Mouse (Mus musculus): ENCODE measurements around the gene Nup93.

Nup93 gene

DNA sequence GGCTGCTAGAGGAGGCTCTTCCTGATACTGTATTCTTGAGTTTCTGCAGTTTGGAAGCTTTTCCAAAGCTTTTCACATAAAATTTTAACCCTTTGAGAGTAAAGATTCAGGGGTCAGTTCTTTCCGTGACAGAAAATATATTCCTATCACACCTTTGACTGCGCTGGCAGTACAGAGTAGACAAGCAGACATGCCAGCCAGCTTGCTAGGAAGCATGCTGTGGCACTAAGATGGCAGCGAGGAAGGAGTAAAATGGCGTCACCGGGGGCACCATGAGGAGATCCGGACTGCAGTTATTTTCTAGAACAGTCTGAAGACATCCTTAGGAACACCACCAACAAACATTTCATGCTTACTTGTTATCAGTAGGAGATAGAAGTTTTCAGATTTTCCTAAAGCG is 55.9 kb downstream of the Nup93 start:
- Histone ChIP-seq H3K36me3 (ENCODE audit: control insufficient read depth, insufficient read depth, low read length, poor library complexity, severe bottlenecking) (no peaks in the 10 kb centered on the region), H3K27me3 (ENCODE audit: control insufficient read depth, insufficient read depth, low read length, poor library complexity, severe bottlenecking) (no peaks in the 10 kb centered on the region)
- DNase-seq (ENCODE audit: low read depth, low spot score): no peak

DNA sequence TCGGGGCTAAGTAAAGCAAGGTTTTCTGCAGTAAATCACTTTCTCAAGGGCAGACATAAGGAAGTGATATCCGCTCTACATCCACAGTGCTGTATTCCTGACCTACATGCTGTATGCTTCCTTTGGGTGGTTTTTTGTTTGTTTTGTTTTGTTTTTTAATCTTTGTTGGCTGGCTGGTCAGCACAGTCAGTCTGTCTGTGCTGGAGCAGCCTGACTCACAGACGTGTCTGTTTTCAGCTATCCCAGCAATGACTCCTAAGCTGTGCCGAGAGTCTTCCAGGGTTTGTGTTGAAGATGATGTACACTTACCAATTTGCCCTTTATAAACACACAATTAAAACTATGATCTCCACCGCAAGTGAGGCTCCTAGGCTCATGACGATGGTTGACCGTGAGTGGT is 56.7 kb downstream of the Nup93 start:
- H3K36me3 ChIP-seq (ENCODE audit: control insufficient read depth, insufficient read depth, low read length, poor library complexity, severe bottlenecking): no peaks in the 10 kb centered on the region
- no peaks in the 10 kb centered on the region for H3K27me3 ChIP-seq (ENCODE audit: control insufficient read depth, insufficient read depth, low read length, poor library complexity, severe bottlenecking)
- no peak for DNase-seq (ENCODE audit: low read depth, low spot score)

DNA sequence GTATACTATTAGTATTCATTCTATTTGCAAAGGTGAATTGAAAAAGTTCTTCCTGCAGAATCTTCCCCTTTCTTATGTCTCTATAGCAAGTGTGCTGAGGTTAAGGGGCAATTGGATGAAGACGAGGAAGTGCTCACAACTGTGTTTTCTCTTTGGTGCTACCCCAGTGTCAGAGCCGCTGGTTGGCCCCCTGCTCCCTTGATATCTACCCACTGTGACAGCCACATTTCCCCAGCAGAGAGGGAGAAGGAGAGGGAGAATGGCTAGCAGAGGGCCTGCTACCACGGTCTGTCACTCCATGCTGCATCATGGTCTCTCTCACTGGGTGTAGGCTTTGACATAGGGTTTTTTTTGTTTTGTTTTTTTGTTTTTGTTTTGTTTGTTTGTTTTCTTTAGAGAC is 58.2 kb downstream of the Nup93 start:
- no peaks in the 10 kb centered on the region for H3K27me3 ChIP-seq (ENCODE audit: control insufficient read depth, insufficient read depth, low read length, poor library complexity, severe bottlenecking)
- H3K36me3 ChIP-seq (ENCODE audit: control insufficient read depth, insufficient read depth, low read length, poor library complexity, severe bottlenecking): no peaks in the 10 kb centered on the region
- DNase-seq (ENCODE audit: low read depth, low spot score): no peak

GRCm38 (mm10) chr8:94273289-94273850 is 59.0 kb downstream of the Nup93 start:
- DNase-seq (ENCODE audit: low read depth, low spot score): no peak
- H3K27me3 ChIP-seq (ENCODE audit: control insufficient read depth, insufficient read depth, low read length, poor library complexity, severe bottlenecking): no peaks in the 10 kb centered on the region
- H3K36me3 ChIP-seq (ENCODE audit: control insufficient read depth, insufficient read depth, low read length, poor library complexity, severe bottlenecking): no peaks in the 10 kb centered on the region

- Histone ChIP-seq H3K36me3 (ENCODE audit: control insufficient read depth, insufficient read depth, low read length, poor library complexity, severe bottlenecking) (no peaks in the 10 kb centered on the region), H3K27me3 (ENCODE audit: control insufficient read depth, insufficient read depth, low read length, poor library complexity, severe bottlenecking) (no peaks in the 10 kb centered on the region)
- DNase-seq (ENCODE audit: low read depth, low spot score): no peak
Measured at GRCm38 (mm10) chr8:94274030-94274429, 59.7 kb downstream of the Nup93 start.

DNA sequence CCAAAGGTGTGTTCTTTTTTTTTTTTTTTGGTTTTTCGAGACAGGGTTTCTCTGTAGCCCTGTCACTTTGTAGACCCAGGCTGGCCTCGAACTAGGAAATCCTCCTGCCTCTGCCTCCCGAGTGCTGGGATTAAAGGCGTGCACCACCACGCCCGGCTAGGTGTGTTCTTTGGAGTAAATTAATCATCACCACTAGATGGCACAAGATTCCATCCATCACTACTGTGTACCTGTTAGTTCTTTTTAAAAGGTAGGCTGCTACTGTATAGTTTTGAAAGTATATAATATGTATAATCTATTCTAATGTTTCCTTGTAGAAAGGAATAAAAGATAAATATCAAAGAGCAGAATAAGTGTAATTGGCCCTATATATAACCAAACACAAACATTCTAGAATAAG is 63.9 kb downstream of the Nup93 start:
- Histone ChIP-seq H3K36me3 (ENCODE audit: control insufficient read depth, insufficient read depth, low read length, poor library complexity, severe bottlenecking) (no peaks in the 10 kb centered on the region; the same call in 1 of the 2 replicates), H3K27me3 (ENCODE audit: control insufficient read depth, insufficient read depth, low read length, poor library complexity, severe bottlenecking) (no peaks in the 10 kb centered on the region)
- DNase-seq (ENCODE audit: low read depth, low spot score): peak; percentile 26

GRCm38 (mm10) chr8:94280001-94280613 is 65.7 kb downstream of the Nup93 start:
- no peaks in the 10 kb centered on the region for H3K27me3 ChIP-seq (ENCODE audit: control insufficient read depth, insufficient read depth, low read length, poor library complexity, severe bottlenecking)
- no peaks in the 10 kb centered on the region; the same call in 1 of the 2 replicates for H3K36me3 ChIP-seq (ENCODE audit: control insufficient read depth, insufficient read depth, low read length, poor library complexity, severe bottlenecking)
- no peak for DNase-seq (ENCODE audit: low read depth, low spot score)

DNA sequence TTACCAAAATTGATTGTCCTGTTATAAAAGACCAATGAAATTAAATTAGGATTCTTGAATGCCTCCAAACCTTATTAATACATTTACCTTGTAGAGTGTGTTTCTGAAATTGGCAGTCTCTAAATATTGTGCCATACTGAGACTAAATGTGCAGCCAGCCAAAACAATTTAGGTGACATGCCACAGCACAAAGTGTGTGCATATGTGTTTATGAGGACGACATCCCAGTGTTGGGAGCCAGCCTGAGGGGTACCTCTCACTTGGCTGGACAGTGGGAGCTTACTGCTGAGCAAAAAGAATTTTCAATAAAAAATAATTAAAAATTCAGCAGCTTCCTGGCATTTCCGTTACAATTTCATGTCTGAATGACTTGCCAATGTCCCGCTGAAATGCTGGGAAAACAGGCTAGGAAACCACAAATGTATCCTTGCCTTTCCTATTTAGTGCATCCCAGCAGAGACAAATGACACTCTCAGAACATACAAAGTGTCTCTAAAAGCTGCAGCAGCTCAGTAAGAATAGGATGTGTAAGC is 68.2 kb downstream of the Nup93 start:
- DNase-seq (ENCODE audit: low read depth, low spot score): no peak
- Histone ChIP-seq H3K27me3 (ENCODE audit: control insufficient read depth, insufficient read depth, low read length, poor library complexity, severe bottlenecking) (no peaks in the 10 kb centered on the region), H3K36me3 (ENCODE audit: control insufficient read depth, insufficient read depth, low read length, poor library complexity, severe bottlenecking) (peaks cover 2% of the 10 kb centered on the region; the same call in 1 of the 2 replicates)

DNA sequence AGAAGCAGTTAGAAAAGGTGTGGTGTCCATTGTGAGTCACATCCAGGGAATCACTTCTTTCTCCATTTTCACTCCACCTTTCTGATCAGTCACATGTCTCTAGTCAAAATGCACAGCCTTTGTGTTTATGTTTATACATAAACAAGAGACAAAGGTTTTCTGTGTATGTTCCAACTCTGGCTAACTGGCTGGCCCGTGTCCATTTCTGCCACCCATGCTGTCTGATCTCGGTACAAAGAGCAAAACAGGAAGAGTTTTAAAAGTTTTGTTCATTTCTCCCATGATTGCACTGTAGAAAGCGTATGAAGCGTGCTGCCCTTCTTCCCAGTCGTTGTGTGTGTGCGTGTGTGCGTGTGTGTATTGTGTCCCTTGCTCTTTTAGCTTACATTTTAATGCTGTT is 69.8 kb downstream of the Nup93 start:
- Histone ChIP-seq H3K36me3 (ENCODE audit: control insufficient read depth, insufficient read depth, low read length, poor library complexity, severe bottlenecking) (peaks cover 2% of the 10 kb centered on the region; the same call in 1 of the 2 replicates), H3K27me3 (ENCODE audit: control insufficient read depth, insufficient read depth, low read length, poor library complexity, severe bottlenecking) (no peaks in the 10 kb centered on the region)
- DNase-seq (ENCODE audit: low read depth, low spot score): no peak

DNA sequence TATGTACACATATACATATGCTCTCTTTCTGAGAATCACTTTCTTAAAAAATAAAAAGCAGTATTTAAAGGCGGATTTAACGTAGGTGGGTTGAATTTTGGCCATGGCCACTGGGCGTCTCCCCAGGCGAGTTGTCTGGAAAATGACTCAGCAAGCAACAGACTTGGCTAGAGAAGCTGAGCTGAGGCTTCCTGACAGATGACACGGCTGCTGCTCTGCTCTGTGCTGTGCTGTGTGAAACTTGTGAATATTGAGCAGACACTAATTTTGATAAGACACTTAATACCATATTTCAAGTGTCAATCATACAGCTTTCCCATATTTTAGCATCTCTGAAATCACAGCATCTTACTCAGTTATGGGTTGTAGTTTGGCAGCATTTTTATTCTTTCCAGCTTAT is 76.2 kb downstream of the Nup93 start:
- H3K36me3 ChIP-seq (ENCODE audit: control insufficient read depth, insufficient read depth, low read length, poor library complexity, severe bottlenecking): peaks cover 6% of the 10 kb centered on the region; the same call in 1 of the 2 replicates
- DNase-seq (ENCODE audit: low read depth, low spot score): no peak
- H3K27me3 ChIP-seq (ENCODE audit: control insufficient read depth, insufficient read depth, low read length, poor library complexity, severe bottlenecking): no peaks in the 10 kb centered on the region

GRCm38 (mm10) chr8:94292072-94292471 is 77.7 kb downstream of the Nup93 start:
- H3K36me3 ChIP-seq (ENCODE audit: control insufficient read depth, insufficient read depth, low read length, poor library complexity, severe bottlenecking): peaks cover 4% of the 10 kb centered on the region; the same call in 1 of the 2 replicates
- DNase-seq (ENCODE audit: low read depth, low spot score): no peak
- no peaks in the 10 kb centered on the region for H3K27me3 ChIP-seq (ENCODE audit: control insufficient read depth, insufficient read depth, low read length, poor library complexity, severe bottlenecking)

DNA sequence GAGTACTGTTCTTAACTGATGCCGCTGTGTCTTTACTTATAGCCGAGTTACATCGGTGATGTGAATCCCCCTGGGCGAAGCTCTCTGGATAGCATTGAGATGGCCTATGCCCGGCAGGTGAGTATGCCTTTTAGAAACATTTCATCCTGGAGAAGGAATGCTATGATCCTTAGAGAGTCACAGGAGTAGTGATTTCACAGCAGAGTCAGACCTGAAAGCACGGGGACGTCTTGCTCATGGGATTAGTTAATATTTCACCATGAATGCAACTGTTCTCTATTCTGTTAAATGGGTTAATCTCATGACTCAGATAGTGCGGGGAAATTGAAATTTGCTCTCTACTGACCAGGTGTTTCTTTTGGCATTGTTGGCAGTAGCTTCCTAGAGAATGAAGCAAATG is 78.3 kb downstream of the Nup93 start:
- no peak for DNase-seq (ENCODE audit: low read depth, low spot score)

GRCm38 (mm10) chr8:94295687-94296086 is 81.3 kb downstream of the Nup93 start:
- H3K27me3 ChIP-seq (ENCODE audit: control insufficient read depth, insufficient read depth, low read length, poor library complexity, severe bottlenecking): no peaks in the 10 kb centered on the region
- no peak for DNase-seq (ENCODE audit: low read depth, low spot score)
- peaks cover 4% of the 10 kb centered on the region; the same call in 1 of the 2 replicates for H3K36me3 ChIP-seq (ENCODE audit: control insufficient read depth, insufficient read depth, low read length, poor library complexity, severe bottlenecking)

More for the DNA sequence above, 78.3 kb downstream of the Nup93 start:
- peaks cover 4% of the 10 kb centered on the region; the same call in 1 of the 2 replicates for H3K36me3 ChIP-seq (ENCODE audit: control insufficient read depth, insufficient read depth, low read length, poor library complexity, severe bottlenecking)
- H3K27me3 ChIP-seq (ENCODE audit: control insufficient read depth, insufficient read depth, low read length, poor library complexity, severe bottlenecking): no peaks in the 10 kb centered on the region

GRCm38 (mm10) chr8:94296312-94296991 is 82.1 kb downstream of the Nup93 start:
- Histone ChIP-seq H3K27me3 (ENCODE audit: control insufficient read depth, insufficient read depth, low read length, poor library complexity, severe bottlenecking) (no peaks in the 10 kb centered on the region), H3K36me3 (ENCODE audit: control insufficient read depth, insufficient read depth, low read length, poor library complexity, severe bottlenecking) (peaks cover 4% of the 10 kb centered on the region; the same call in 1 of the 2 replicates)
- no peak for DNase-seq (ENCODE audit: low read depth, low spot score)

GRCm38 (mm10) chr8:94297101-94297500 is 82.7 kb downstream of the Nup93 start:
- H3K27me3 ChIP-seq (ENCODE audit: control insufficient read depth, insufficient read depth, low read length, poor library complexity, severe bottlenecking): no peaks in the 10 kb centered on the region
- DNase-seq (ENCODE audit: low read depth, low spot score): no peak
- peaks cover 4% of the 10 kb centered on the region; the same call in 1 of the 2 replicates for H3K36me3 ChIP-seq (ENCODE audit: control insufficient read depth, insufficient read depth, low read length, poor library complexity, severe bottlenecking)
